Mouse (Mus musculus) liver, adult 2 months (tissue): ENCODE measurements around the gene Cd300a.

Source experiments
- CTCF ChIP-seq: fragments of 200-500 bp; IDR thresholded peaks from 2 replicates; pipeline ENCODE4 v1.5.1; 2011; ENCODE audit warnings: low read depth, low read length, control low read depth
- POLR2A ChIP-seq: fragments of 200-500 bp; IDR thresholded peaks from 2 replicates; pipeline ENCODE4 v1.6.1; 2011; ENCODE audit warnings: low read length, control low read depth; ENCODE audit not compliant: insufficient read depth; ENCODE audit errors: extremely low read depth

DNA sequence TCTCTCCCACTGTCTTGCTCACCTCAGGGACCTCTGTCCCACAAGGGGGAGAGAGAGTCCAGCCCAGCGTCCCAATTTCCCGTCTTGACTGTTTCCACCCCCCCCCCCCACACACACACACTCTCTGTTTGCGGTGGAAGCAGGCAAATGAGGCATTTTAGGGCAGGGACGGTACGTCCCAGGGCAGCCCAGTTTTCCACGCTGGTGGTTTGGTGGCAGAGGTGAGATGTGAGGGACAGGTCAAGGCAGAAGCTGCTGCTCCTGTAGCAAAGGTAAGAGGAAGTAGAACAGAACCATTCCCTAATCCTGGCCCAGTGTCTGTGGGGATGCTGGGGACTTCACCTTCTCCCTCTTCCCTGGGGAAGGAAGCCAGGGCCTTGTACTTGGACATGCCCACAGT, 35.3 kb upstream of the Cd300a start:
- no peak for TF ChIP-seq CTCF
- no peak for TF ChIP-seq POLR2A
